Mouse (Mus musculus): ENCODE results near the gene Kcnd3. TPM values are rescaled to one million over a fixed set of nuclear protein-coding genes. Genes with fewer than 3 reads are reported as not detected.
A peak's percentile ranks its signal among the peaks of the same experiment; 100 is the strongest.

Kcnd3 gene
- polyA plus RNA-seq, 1 experiment from 2014 or later = 0.13 TPM

DNA sequence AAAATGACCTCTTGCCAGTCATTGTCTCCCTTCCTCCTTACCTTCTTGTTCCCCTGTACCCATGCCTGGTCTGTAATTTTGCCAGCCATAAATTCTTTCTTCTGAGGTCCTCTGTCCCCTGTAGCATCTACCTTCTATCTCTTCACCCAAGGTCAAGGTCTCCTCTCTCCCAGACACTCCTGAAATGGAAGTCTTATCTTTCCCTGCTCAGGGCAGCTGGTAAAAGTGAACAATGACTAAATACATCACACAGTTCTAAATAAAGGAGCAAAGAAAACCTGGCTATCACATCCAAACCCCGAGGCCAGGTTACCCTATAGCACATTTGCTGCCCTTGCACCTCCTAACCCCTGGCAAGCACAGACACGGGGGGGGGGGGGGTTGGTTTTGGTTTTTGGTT lies 208.4 kb downstream of the Kcnd3 start:
- H3K27ac ChIP-seq = no peak overlapping the region
- 74% methylated on average over 2 of the region's 2 CpGs for WGBS
- H3K4me1 ChIP-seq = no peaks in the 10 kb centered on the region
- no peak for DNase-seq (ENCODE audit: low spot score)
- H3K36me3 ChIP-seq = no peaks in the 10 kb centered on the region
- no peak overlapping the region for H3K4me3 ChIP-seq
- H3K27me3 ChIP-seq (ENCODE audit: low read depth, poor library complexity, severe bottlenecking) = no peaks in the 10 kb centered on the region
- no peaks in the 10 kb centered on the region for H3K9me3 ChIP-seq (replicated peaks)

GRCm38 (mm10) chr3:105663043-105663442 lies 210.9 kb downstream of the Kcnd3 start:
- peak; percentile 27 for DNase-seq (ENCODE audit: low spot score)

DNA sequence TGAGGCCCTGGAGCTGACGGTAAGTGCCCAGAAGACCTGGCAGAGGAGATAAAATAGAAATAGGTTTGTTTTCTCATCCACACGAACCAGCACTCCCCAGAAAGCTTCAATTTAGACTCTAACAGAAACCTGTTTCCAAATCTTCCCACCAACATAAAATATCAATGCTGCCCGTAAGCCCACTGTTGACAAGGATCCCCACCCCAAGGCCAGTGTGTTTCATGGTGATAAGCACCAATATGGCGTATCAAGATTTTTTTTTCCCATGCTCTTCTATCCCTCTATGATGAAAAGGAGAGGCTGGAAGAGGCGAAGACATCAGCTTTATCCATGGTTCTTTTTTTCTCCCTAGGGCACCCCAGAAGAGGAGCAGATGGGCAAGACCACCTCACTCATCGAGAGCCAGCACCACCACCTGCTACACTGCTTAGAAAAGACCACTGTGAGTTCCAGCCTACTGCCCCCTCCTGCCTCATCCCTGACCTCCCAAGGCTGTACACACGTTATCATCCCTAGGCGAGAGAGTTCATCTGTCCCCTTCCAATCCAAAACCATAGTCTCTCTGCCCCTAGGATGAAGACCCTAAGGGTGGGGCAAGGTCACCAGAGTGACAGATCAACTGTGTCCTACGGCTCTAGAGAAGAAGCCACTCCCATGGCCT lies 213.1 kb downstream of the Kcnd3 start:
- Histone ChIP-seq H3K36me3 (no peaks in the 10 kb centered on the region), H3K9me3 (replicated peaks) (no peaks in the 10 kb centered on the region), H3K27me3 (ENCODE audit: low read depth, poor library complexity, severe bottlenecking) (no peaks in the 10 kb centered on the region), H3K27ac (no peak overlapping the region), H3K4me1 (no peaks in the 10 kb centered on the region), H3K4me3 (no peak overlapping the region)
- 84% methylated on average over 9 of the region's 9 CpGs for WGBS
- DNase-seq (ENCODE audit: low spot score) = no peak

More at GRCm38 (mm10) chr3:105663043-105663442, 210.9 kb downstream of the Kcnd3 start:
- Histone ChIP-seq H3K36me3 (no peaks in the 10 kb centered on the region), H3K4me1 (no peaks in the 10 kb centered on the region), H3K27ac (no peak overlapping the region), H3K4me3 (no peak overlapping the region), H3K27me3 (ENCODE audit: low read depth, poor library complexity, severe bottlenecking) (no peaks in the 10 kb centered on the region), H3K9me3 (replicated peaks) (no peaks in the 10 kb centered on the region)
- 85% methylated on average over 8 of the region's 8 CpGs for WGBS

DNA sequence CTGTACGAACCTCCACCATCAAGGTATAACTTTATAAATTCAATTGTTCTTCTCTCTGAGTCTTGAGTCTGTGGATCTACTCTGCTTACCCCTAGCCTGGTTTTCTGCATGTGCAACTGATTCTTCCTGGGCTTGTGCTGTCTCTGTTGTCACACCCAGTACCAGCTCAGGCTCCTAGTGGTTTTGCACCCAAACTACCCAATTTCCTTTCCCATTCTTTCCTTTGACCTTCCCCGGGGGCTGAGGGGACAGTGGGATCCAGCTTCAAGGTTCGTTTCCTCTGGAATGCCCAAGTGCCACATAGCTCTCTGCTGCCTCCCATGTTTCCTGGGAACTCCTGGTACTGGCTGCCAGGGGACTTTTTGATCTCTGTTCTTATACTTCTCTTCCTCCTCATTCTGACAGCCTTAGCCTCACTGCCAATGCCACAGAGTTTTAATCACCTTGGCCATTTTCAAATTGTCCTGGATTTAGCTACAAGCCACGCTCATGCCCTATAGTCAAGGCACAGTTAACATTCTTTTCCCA lies 214.9 kb downstream of the Kcnd3 start:
- WGBS = 70% methylated on average over 4 of the region's 4 CpGs
- H3K4me1 ChIP-seq = no peaks in the 10 kb centered on the region
- no peaks in the 10 kb centered on the region for H3K27me3 ChIP-seq (ENCODE audit: low read depth, poor library complexity, severe bottlenecking)
- no peak overlapping the region for H3K4me3 ChIP-seq
- no peaks in the 10 kb centered on the region for H3K36me3 ChIP-seq
- no peak overlapping the region for H3K27ac ChIP-seq
- no peaks in the 10 kb centered on the region for H3K9me3 ChIP-seq (replicated peaks)
- DNase-seq (ENCODE audit: low spot score) = no peak

GRCm38 (mm10) chr3:105668161-105668560 lies 216.0 kb downstream of the Kcnd3 start:
- H3K36me3 ChIP-seq = no peaks in the 10 kb centered on the region
- H3K27me3 ChIP-seq (ENCODE audit: low read depth, poor library complexity, severe bottlenecking) = no peaks in the 10 kb centered on the region
- no peaks in the 10 kb centered on the region for H3K9me3 ChIP-seq (replicated peaks)
- no peak overlapping the region for H3K4me3 ChIP-seq
- no peaks in the 10 kb centered on the region for H3K4me1 ChIP-seq
- 50% methylated on average over 9 of the region's 9 CpGs for WGBS
- H3K27ac ChIP-seq = no peak overlapping the region
- DNase-seq (ENCODE audit: low spot score) = no peak

DNA sequence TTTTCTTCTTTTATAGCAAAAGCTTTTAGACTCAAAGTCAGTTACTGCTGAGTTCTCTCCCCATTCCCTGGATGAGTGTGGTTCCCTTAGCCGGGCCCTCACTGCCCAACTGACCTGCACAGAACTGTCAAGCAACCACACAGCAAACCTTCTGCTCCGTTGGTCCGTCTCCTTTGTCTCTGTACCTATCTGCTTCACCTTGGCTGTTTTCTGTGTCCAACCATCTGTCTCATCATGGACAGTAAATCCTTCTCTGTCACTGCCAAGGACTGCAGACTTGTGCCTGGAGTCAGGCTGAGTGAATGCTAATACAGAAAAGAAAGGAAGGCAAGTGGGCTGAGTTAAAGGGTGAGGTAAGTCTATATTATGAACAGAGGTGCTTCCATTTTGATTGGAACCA lies 217.6 kb downstream of the Kcnd3 start:
- WGBS = 80% methylated on average over 3 of the region's 3 CpGs

DNA sequence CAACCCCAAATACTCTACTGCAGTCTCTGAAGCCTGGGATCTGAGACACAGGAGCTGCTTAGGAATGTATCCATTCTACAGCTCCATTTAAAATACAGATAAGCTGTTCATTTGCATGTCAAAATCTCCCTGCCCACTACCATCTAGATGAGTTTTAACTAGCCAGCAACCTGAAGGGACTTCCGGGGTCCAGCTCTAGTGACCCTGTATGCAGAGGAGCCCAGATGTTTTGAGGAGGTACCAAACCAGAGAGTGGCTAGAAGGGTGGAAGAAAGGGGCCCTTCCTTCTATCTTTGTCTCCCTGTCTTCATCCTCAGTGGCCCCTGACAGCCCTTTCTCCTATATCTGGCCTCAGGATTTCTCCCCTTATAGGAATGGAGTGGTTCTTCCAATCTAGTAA lies 218.7 kb downstream of the Kcnd3 start:
- Histone ChIP-seq H3K9me3 (replicated peaks) (no peaks in the 10 kb centered on the region), H3K27me3 (ENCODE audit: low read depth, poor library complexity, severe bottlenecking) (no peaks in the 10 kb centered on the region), H3K27ac (no peak overlapping the region), H3K4me3 (no peak overlapping the region), H3K4me1 (no peaks in the 10 kb centered on the region), H3K36me3 (no peaks in the 10 kb centered on the region)
- DNase-seq (ENCODE audit: low spot score) = no peak
- 97% methylated on average over 1 of the region's 1 CpGs for WGBS

More for the DNA sequence above, 217.6 kb downstream of the Kcnd3 start:
- H3K36me3 ChIP-seq = no peaks in the 10 kb centered on the region
- no peak for DNase-seq (ENCODE audit: low spot score)
- H3K27ac ChIP-seq = no peak overlapping the region
- no peak overlapping the region for H3K4me3 ChIP-seq
- no peaks in the 10 kb centered on the region for H3K9me3 ChIP-seq (replicated peaks)
- H3K4me1 ChIP-seq = no peaks in the 10 kb centered on the region
- H3K27me3 ChIP-seq (ENCODE audit: low read depth, poor library complexity, severe bottlenecking) = no peaks in the 10 kb centered on the region

- H3K4me3 ChIP-seq = no peak overlapping the region
- WGBS = 21% methylated on average over 7 of the region's 7 CpGs
- H3K27ac ChIP-seq = no peak overlapping the region
- DNase-seq (ENCODE audit: low spot score) = peak; percentile 56
- no peaks in the 10 kb centered on the region for H3K27me3 ChIP-seq (ENCODE audit: low read depth, poor library complexity, severe bottlenecking)
- peaks cover 31% of the 10 kb centered on the region for H3K36me3 ChIP-seq
- no peaks in the 10 kb centered on the region for H3K9me3 ChIP-seq (replicated peaks)
- H3K4me1 ChIP-seq = no peaks in the 10 kb centered on the region
Measured at GRCm38 (mm10) chr3:105674595-105675218, 222.6 kb downstream of the Kcnd3 start.

- Histone ChIP-seq H3K27ac (no peak overlapping the region), H3K9me3 (replicated peaks) (no peaks in the 10 kb centered on the region), H3K27me3 (ENCODE audit: low read depth, poor library complexity, severe bottlenecking) (no peaks in the 10 kb centered on the region), H3K4me3 (no peak overlapping the region), H3K36me3 (peaks cover 43% of the 10 kb centered on the region), H3K4me1 (no peaks in the 10 kb centered on the region)
- peak; percentile 23 for DNase-seq (ENCODE audit: low spot score)
- WGBS = 67% methylated on average over 2 of the region's 2 CpGs
Measured at GRCm38 (mm10) chr3:105675932-105676331, 223.8 kb downstream of the Kcnd3 start.

DNA sequence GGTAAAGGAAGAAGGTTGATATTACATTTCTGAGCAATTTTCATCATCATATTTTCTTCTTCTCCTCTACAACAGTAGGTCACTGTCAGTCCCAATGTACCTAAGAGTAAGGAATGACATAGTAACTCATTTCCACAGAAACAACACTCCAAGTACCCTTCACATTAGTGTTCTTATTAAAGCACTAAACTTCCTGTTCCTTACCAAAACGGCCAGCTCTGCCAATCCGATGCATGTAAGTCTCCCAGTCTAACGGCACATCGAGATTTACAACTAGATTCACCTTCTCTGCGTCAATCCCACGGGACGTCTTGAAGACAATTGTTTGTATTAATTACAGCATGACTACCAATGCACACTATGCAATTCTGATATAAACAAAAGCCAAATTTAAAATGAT lies 228.2 kb downstream of the Kcnd3 start:
- 93% methylated on average over 7 of the region's 7 CpGs for WGBS
- no peak overlapping the region for H3K4me3 ChIP-seq
- H3K4me1 ChIP-seq = no peaks in the 10 kb centered on the region
- DNase-seq (ENCODE audit: low spot score) = no peak
- no peaks in the 10 kb centered on the region for H3K27me3 ChIP-seq (ENCODE audit: low read depth, poor library complexity, severe bottlenecking)
- H3K27ac ChIP-seq = no peak overlapping the region
- H3K9me3 ChIP-seq (replicated peaks) = no peaks in the 10 kb centered on the region
- peaks cover 79% of the 10 kb centered on the region for H3K36me3 ChIP-seq

GRCm38 (mm10) chr3:105686394-105687323 lies 234.5 kb downstream of the Kcnd3 start:
- H3K36me3 ChIP-seq = peaks cover 32% of the 10 kb centered on the region
- no peaks in the 10 kb centered on the region for H3K27me3 ChIP-seq (ENCODE audit: low read depth, poor library complexity, severe bottlenecking)
- H3K27ac ChIP-seq = peak overlapping the region; percentile 93
- DNase-seq (ENCODE audit: low spot score) = no peak
- WGBS = 9% methylated on average over 60 of the region's 60 CpGs
- H3K4me1 ChIP-seq = peaks cover 17% of the 10 kb centered on the region
- peak overlapping the region; percentile 95 for H3K4me3 ChIP-seq
- no peaks in the 10 kb centered on the region for H3K9me3 ChIP-seq (replicated peaks)

GRCm38 (mm10) chr3:105687324-105688060 lies 235.4 kb downstream of the Kcnd3 start, which contains the start of gene Ddx20:
TSS of gene Ddx20 (minus strand) at chr3:105687574.
- under 1% methylated on average over 72 of the region's 72 CpGs for WGBS
- Histone ChIP-seq H3K27ac (peak within 1 kb of the TSS; percentile 93), H3K9me3 (replicated peaks) (no peaks in the 10 kb centered on the region), H3K27me3 (ENCODE audit: low read depth, poor library complexity, severe bottlenecking) (no peaks in the 10 kb centered on the region), H3K36me3 (peaks cover 26% of the 10 kb centered on the region), H3K4me3 (peak within 1 kb of the TSS; percentile 95), H3K4me1 (peaks cover 17% of the 10 kb centered on the region)
- peak; percentile 97 for DNase-seq (ENCODE audit: low spot score)
